Mouse (Mus musculus): ENCODE measurements around the gene Ccdc173. TPM values are rescaled to one million over a fixed set of nuclear protein-coding genes. Genes with fewer than 3 reads are reported as not detected.

Gene Ccdc173
- polyA plus RNA-seq, 1 experiment = 1.8 TPM

DNA sequence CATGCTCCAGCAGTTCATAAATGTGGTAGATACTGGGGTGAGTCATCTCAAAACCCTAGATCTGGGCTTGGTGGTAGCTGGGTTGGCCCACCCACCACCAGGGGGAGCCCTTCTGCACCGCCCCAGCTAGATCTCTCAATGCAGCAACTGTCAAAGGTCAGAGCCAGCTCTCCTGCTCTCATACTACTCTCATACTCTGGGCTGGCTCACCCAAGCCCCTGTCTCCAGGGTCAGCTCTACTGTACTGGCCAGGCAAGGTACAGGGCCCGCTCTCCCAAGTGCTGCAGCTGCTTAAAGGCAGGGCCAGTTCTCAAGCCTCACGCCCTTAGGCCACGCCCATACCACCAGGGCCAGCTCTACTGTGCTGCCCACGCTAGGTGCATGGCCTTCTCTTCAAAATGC is 13.5 kb upstream of the Ccdc173 start:
- TF ChIP-seq CTCF (IDR thresholded peaks at IDR 0.05; ENCODE audit: borderline replicate concordance, insufficient read depth, low read length) (peak; percentile 26; the same call in 1 of the 2 replicates), POLR2A (IDR thresholded peaks at IDR 0.05; ENCODE audit: low read depth, low read length) (no peak)
- Histone ChIP-seq H3K27ac (ENCODE audit: insufficient read depth, low read length) (no peak overlapping the region), H3K4me3 (ENCODE audit: insufficient read depth, low read length) (no peak overlapping the region), H3K4me1 (ENCODE audit: control insufficient read depth, insufficient read depth, low read length) (no peaks in the 10 kb centered on the region)

DNA sequence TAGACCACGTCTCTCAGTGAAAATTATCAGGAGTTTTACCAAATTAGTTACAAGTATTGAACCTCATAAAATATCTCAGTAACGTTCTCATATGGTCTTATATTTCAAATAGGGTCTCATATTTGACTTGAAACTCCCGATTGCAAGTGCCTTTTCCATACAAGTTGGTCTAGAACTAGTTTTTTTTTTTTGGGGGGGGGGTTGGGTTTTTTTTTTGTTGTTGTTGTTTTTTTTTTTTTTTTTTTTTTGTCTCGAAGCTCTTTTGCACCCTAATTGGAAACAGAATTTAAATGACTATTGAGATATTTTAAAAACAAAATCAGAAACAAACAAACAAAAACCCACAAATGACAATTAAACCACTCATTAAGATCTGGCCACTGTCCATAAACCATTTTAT is 1.3 kb upstream of the Ccdc173 start:
- H3K4me3 ChIP-seq (ENCODE audit: insufficient read depth, low read length) = peak overlapping the region; percentile 54; the same call in 1 of the 2 replicates
- H3K4me1 ChIP-seq (ENCODE audit: control insufficient read depth, insufficient read depth, low read length) = no peaks in the 10 kb centered on the region
- no peak overlapping the region for H3K27ac ChIP-seq (ENCODE audit: insufficient read depth, low read length)
- TF ChIP-seq POLR2A (IDR thresholded peaks at IDR 0.05; ENCODE audit: low read depth, low read length) = no peak

DNA sequence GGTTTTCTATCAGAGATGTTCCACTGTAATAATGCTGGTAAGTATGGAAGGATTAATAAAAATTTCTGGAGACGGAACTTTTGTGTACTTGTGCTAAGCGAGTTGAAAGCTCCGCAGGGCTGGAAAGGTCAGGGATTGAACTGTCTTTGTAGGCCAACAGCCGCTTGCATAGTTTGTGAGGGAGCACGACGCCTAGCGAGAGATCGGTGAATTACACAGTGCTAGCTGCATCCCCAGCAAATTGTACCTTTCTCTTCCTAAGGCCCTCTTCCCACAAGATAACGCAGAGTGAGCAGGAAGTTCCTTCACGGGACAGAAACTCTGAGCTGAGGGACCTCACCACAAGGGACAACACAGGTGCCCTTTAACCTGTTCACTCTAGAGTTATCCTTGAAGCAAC is 910 bp upstream of the Ccdc173 start:
- Histone ChIP-seq H3K4me3 (ENCODE audit: insufficient read depth, low read length) (peak overlapping the region; percentile 54), H3K27ac (ENCODE audit: insufficient read depth, low read length) (no peak overlapping the region), H3K4me1 (ENCODE audit: control insufficient read depth, insufficient read depth, low read length) (no peaks in the 10 kb centered on the region)
- TF ChIP-seq POLR2A (IDR thresholded peaks at IDR 0.05; ENCODE audit: low read depth, low read length) (0 out of 2 replicates have a peak, but pooled peaks have one; percentile 4), CTCF (IDR thresholded peaks at IDR 0.05; ENCODE audit: borderline replicate concordance, insufficient read depth, low read length) (peak; percentile 91; the same call in 1 of the 2 replicates)

DNA sequence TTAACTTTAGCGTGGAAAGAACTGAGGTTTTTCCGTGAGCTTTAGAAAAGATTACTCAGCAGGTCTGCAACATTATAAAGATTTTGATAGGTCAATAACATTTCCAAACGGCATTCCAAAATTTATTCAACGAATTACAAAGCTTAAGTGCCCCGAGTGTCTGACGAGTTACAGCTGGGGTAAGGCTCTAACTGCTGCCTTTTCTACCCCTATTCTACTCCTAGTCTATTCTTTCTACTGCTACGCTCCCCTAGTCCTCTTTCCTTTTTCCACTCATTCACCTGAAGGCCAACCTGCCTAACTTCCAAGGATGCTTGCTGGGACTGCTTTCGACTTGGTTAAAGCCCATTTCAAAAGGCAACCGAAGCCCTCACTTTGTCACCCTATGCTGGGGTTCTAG is 401 bp downstream of the Ccdc173 start:
- Histone ChIP-seq H3K4me1 (ENCODE audit: control insufficient read depth, insufficient read depth, low read length) (no peaks in the 10 kb centered on the region), H3K27ac (ENCODE audit: insufficient read depth, low read length) (no peak overlapping the region), H3K4me3 (ENCODE audit: insufficient read depth, low read length) (peak overlapping the region; percentile 74)
- TF ChIP-seq POLR2A (IDR thresholded peaks at IDR 0.05; ENCODE audit: low read depth, low read length) = no peak
- no peak for TF ChIP-seq CTCF (IDR thresholded peaks at IDR 0.05; ENCODE audit: borderline replicate concordance, insufficient read depth, low read length)

DNA sequence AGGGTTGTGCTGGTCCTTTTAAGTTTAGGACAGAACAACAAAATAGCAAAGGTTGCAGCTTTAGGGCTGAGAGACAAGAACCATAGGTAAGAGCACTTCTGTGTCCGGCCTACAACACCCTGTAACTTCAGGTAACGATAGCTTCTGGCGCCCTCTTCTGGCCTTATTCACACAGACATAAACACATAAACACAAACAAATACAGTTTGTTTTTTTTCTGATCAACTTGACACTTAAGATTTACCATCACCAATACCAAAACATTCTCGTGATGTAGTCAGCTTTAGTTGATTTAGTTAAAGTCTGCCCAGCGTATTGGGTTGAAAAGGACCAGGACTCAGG is 10.6 kb downstream of the Ccdc173 start:
- H3K4me1 ChIP-seq (ENCODE audit: control insufficient read depth, insufficient read depth, low read length) = no peaks in the 10 kb centered on the region
- H3K4me3 ChIP-seq (ENCODE audit: insufficient read depth, low read length) = no peak overlapping the region
- H3K27ac ChIP-seq (ENCODE audit: insufficient read depth, low read length) = no peak overlapping the region
- TF ChIP-seq POLR2A (IDR thresholded peaks at IDR 0.05; ENCODE audit: low read depth, low read length) = no peak
- no peak for TF ChIP-seq CTCF (IDR thresholded peaks at IDR 0.05; ENCODE audit: borderline replicate concordance, insufficient read depth, low read length)

DNA sequence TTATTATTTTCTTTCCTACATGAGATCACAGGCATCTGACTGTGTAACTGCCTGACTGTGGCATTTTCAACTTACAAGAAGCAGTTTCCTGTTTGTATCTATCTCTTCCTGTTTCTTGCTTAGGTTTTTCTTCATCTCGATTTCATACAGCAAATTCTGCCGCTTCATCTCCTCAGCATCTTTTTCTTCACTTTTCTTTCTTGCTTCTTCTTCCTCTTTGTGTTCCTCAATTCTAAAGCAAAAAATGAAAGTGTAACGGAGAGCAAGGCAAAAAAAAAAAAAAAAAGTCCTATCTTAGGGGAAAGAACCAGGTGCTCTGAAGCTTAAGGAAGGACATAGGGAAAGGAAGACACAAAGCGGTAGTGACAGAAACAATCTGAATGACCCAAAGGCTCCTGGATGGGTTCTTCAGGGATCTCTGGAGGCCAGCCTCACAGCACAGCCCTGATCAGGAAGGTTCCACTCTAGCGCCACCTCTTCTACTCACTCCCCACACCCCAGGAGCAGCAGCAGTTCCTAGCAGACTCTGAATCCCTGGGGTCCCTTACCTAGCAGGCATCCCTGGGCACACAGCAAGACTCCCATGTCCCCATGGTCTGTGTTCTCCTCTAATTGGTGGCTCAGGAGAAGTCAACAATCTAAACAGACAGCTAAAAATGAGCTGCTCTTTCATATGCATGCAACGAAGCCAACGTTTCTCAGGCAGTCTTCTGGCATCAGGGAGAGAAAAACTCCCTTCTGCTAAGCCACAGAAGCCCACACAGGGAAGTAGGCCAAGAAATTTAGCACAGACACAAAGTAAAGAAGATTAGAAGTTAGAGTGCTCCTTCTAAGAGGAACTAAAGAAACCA is 11.2 kb downstream of the Ccdc173 start:
- no peaks in the 10 kb centered on the region for H3K4me1 ChIP-seq (ENCODE audit: control insufficient read depth, insufficient read depth, low read length)
- no peak overlapping the region for H3K4me3 ChIP-seq (ENCODE audit: insufficient read depth, low read length)
- no peak overlapping the region for H3K27ac ChIP-seq (ENCODE audit: insufficient read depth, low read length)
- TF ChIP-seq CTCF (IDR thresholded peaks at IDR 0.05; ENCODE audit: borderline replicate concordance, insufficient read depth, low read length) (no peak), POLR2A (IDR thresholded peaks at IDR 0.05; ENCODE audit: low read depth, low read length) (no peak)

DNA sequence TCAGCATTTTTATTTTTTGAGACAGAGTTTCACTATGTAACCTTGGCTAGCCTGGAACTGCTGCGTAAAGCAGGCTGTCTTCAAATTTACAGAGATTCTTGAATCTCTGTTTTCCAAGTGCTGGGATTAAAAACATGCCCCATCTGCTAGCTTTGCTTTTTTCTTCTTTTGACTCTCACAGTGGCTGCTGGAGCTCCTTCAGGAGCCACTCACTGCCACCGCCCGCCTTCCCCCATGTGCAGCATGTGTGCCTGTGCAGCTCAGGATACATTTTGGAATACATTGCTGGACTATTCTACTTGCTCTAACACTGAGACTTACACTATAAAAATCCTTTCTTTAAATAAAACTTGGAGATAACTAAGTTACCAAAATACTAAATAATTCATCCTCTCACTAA is 16.0 kb downstream of the Ccdc173 start:
- TF ChIP-seq CTCF (IDR thresholded peaks at IDR 0.05; ENCODE audit: borderline replicate concordance, insufficient read depth, low read length) (no peak), POLR2A (IDR thresholded peaks at IDR 0.05; ENCODE audit: low read depth, low read length) (no peak)
- Histone ChIP-seq H3K4me1 (ENCODE audit: control insufficient read depth, insufficient read depth, low read length) (no peaks in the 10 kb centered on the region), H3K27ac (ENCODE audit: insufficient read depth, low read length) (no peak overlapping the region), H3K4me3 (ENCODE audit: insufficient read depth, low read length) (no peak overlapping the region)

DNA sequence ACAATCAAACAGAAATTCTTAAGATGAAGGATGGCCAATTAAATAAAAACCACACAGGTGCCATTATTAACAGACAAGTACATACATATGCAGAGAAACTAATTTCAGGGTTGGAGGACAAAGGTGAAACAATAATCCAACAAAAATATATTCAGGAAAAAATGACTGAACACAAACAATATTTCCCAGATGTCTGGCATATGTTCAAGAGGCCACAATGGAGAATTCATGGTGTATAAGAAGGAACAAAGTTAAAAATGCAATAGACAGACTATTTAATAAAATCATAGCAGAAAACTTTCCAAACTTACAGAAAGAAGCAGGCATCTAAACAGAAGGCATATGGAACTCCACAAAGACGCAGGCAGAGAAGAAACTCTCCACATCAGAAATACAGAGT is 24.7 kb downstream of the Ccdc173 start:
- Histone ChIP-seq H3K27ac (ENCODE audit: insufficient read depth, low read length) (no peak overlapping the region), H3K4me1 (ENCODE audit: control insufficient read depth, insufficient read depth, low read length) (no peaks in the 10 kb centered on the region), H3K4me3 (ENCODE audit: insufficient read depth, low read length) (no peak overlapping the region)
- TF ChIP-seq POLR2A (IDR thresholded peaks at IDR 0.05; ENCODE audit: low read depth, low read length) = no peak
- no peak for TF ChIP-seq CTCF (IDR thresholded peaks at IDR 0.05; ENCODE audit: borderline replicate concordance, insufficient read depth, low read length)

DNA sequence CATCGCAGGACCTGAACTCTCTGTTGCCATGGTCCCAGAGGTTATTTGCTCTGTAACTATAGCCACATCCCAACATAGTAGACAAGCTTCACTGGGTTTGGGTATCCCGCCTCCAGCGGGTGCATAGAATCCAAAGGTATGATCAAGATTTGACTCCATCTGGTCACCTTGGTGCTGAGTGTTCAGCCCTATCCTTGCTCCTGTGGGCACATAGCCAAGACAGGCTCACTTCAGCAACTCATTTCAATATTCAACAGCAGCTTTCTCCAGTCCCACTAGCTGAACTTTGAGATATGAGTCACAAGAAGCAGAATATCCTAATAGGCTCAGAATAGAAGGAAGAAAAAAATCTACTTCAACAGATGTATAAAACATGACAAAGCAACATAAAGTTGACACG is 26.0 kb downstream of the Ccdc173 start:
- Histone ChIP-seq H3K27ac (ENCODE audit: insufficient read depth, low read length) (no peak overlapping the region), H3K4me3 (ENCODE audit: insufficient read depth, low read length) (no peak overlapping the region), H3K4me1 (ENCODE audit: control insufficient read depth, insufficient read depth, low read length) (no peaks in the 10 kb centered on the region)
- no peak for TF ChIP-seq CTCF (IDR thresholded peaks at IDR 0.05; ENCODE audit: borderline replicate concordance, insufficient read depth, low read length)
- no peak for TF ChIP-seq POLR2A (IDR thresholded peaks at IDR 0.05; ENCODE audit: low read depth, low read length)

DNA sequence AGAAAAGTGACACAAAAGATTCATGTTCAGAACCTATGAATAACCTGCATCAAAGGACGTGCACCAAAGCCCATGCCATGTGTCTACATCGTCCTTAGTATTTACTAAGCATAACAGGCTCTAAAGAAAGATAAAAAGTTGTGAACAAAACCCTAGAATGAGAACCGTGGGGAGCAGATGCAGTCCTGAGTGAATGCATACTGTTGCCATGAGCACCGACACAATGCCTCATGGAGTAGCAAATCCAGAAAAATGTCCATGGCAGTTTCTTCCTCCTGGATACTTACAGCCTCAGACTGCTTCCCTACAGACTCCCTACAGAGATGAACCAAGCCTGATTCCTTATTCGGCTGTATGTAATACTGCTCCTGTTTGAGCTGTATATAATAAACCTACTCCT is 28.4 kb downstream of the Ccdc173 start:
- Histone ChIP-seq H3K4me3 (ENCODE audit: insufficient read depth, low read length) (no peak overlapping the region), H3K4me1 (ENCODE audit: control insufficient read depth, insufficient read depth, low read length) (no peaks in the 10 kb centered on the region), H3K27ac (ENCODE audit: insufficient read depth, low read length) (no peak overlapping the region)
- no peak for TF ChIP-seq CTCF (IDR thresholded peaks at IDR 0.05; ENCODE audit: borderline replicate concordance, insufficient read depth, low read length)
- no peak for TF ChIP-seq POLR2A (IDR thresholded peaks at IDR 0.05; ENCODE audit: low read depth, low read length)

Data from embryonic fibroblast, embryonic 13.5 days (primary cell).